Mouse (Mus musculus) spleen, postnatal 14 days (tissue): Measurements from ENCODE around the gene Thada.

Source experiments
- DNase-seq, 2 experiments: peaks; one replicate each; pipeline ENCODE4 v3.0.0; 2021 to 2022; ENCODE audit warnings: low spot score in 2 of 2

Gene Thada

GRCm38 (mm10) chr17:84465753-84466608 lies at the start of gene Thada:
Gene Thada, minus strand, starts transcription at chr17:84466205.
- DNase-seq = peak; percentile 96 to 97

- no peak for DNase-seq
These were observed 46.6 kb upstream of the Thada start for GRCm38 (mm10) chr17:84512516-84513085.

GRCm38 (mm10) chr17:84511682-84512515 lies 45.9 kb upstream of the Thada start, which contains the start of gene Plekhh2:
Gene Plekhh2, plus strand, starts transcription at chr17:84511895.
- DNase-seq = no peak

GRCm38 (mm10) chr17:84510961-84511639 lies 45.1 kb upstream of the Thada start:
- no peak for DNase-seq

- DNase-seq = no peak
These were observed 44.4 kb upstream of the Thada start for GRCm38 (mm10) chr17:84510355-84510754.

GRCm38 (mm10) chr17:84509176-84509575 lies 43.2 kb upstream of the Thada start:
- DNase-seq = no peak

GRCm38 (mm10) chr17:84508736-84509135 lies 42.7 kb upstream of the Thada start:
- no peak for DNase-seq

- no peak for DNase-seq
These were observed 39.9 kb upstream of the Thada start for GRCm38 (mm10) chr17:84505922-84506321.

GRCm38 (mm10) chr17:84502341-84502740 lies 36.3 kb upstream of the Thada start:
- DNase-seq = no peak

- DNase-seq = no peak
These were observed 32.6 kb upstream of the Thada start for GRCm38 (mm10) chr17:84498639-84499038.

- no peak for DNase-seq
These were observed 32.1 kb upstream of the Thada start for GRCm38 (mm10) chr17:84497972-84498604.

- DNase-seq = no peak
These were observed 31.6 kb upstream of the Thada start for GRCm38 (mm10) chr17:84497559-84497958.

- no peak for DNase-seq
These were observed 31.0 kb upstream of the Thada start for GRCm38 (mm10) chr17:84497026-84497425.

- DNase-seq = no peak
These were observed 26.4 kb upstream of the Thada start for GRCm38 (mm10) chr17:84492255-84492880.

GRCm38 (mm10) chr17:84487415-84487814 lies 21.4 kb upstream of the Thada start:
- DNase-seq = no peak

- no peak for DNase-seq
These were observed 17.8 kb upstream of the Thada start for GRCm38 (mm10) chr17:84483673-84484320.

GRCm38 (mm10) chr17:84482831-84483230 lies 16.8 kb upstream of the Thada start:
- DNase-seq = no peak

GRCm38 (mm10) chr17:84480464-84481355 lies 14.7 kb upstream of the Thada start:
- DNase-seq = peak in 1 of 2 experiments; percentile 8

GRCm38 (mm10) chr17:84478276-84478675 lies 12.3 kb upstream of the Thada start:
- no peak for DNase-seq
